Mouse (Mus musculus) CD8-positive naive resting alpha-beta T cell, adult 2 months (primary cell): ENCODE results near the gene Unc5a.

Experiments
- DNase-seq, 2 experiments: peaks; one replicate each; pipeline ENCODE4 v3.0.0; 2022; ENCODE audit warnings: low read depth in 2 of 2, low spot score in 2 of 2

Gene Unc5a

GRCm38 (mm10) chr13:54948531-54949493 is at the start of gene Unc5a:
Unc5a (plus strand) TSS chr13:54949411.
- DNase-seq, result no peak

GRCm38 (mm10) chr13:54912053-54912452 is 37.2 kb upstream of the Unc5a start:
- no peak for DNase-seq

- no peak for DNase-seq
These were observed 36.2 kb upstream of the Unc5a start for GRCm38 (mm10) chr13:54912894-54913621.

- DNase-seq, result no peak
These were observed 32.6 kb upstream of the Unc5a start for GRCm38 (mm10) chr13:54916644-54917043.

GRCm38 (mm10) chr13:54918910-54919309 is 30.3 kb upstream of the Unc5a start:
- DNase-seq, result no peak

DNA sequence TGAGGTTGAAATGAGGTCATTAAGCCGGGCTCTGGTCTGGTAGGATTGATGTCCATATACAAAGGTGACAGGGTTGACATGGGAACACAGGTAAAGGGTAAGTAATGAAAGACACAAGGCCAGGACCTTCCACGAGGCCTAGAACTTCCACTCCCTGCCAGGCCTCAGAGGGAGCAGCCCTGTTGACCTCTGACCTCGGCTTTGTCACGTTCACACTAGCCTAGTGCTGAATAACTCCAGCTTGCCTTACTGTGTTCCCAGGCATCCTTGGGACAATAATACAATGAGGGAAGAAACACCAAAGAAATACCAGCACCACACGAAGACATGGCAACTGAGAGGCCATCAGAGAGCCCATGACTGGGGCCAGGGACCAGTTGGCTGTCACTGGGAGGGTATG is 29.5 kb upstream of the Unc5a start:
- no peak for DNase-seq

DNA sequence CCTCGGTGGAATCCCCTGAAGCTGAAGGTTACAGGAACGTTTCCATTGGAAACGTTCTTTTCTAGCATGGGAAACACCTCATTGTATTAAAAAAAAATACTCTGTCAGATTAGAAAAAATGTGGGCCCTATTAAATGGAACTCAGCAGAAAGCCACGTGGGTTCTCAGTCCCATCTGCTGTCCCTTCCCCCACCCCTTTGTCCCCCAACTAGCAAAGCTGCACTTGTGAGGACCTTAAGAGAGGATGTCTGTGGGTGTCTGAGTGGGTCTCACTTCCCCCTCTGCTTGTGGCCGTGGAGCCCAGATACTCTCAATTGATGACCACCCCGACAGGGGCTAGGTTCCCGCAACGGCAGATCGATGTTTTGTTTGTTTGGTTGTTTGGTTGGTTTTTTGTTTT is 27.5 kb upstream of the Unc5a start:
- DNase-seq, result no peak

DNA sequence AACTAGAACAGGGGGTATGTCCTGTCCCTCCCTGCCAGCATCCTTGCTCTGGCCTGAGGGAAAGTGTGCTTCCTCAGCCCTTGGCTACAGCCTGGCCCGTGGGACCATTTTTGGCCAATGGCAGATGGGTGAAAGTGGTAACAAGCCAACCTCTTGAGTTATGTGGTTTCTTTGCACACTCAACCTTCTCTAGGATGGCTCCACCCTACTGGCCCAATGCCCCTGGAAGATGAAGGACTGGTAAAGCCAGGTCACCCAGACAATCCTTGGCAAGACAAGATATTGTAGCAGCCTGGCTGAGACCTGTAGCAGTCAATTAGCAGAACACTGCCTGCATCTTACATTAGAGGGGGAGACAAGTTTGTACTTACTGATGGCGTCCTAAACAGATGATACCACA is 25.5 kb upstream of the Unc5a start:
- no peak for DNase-seq

DNA sequence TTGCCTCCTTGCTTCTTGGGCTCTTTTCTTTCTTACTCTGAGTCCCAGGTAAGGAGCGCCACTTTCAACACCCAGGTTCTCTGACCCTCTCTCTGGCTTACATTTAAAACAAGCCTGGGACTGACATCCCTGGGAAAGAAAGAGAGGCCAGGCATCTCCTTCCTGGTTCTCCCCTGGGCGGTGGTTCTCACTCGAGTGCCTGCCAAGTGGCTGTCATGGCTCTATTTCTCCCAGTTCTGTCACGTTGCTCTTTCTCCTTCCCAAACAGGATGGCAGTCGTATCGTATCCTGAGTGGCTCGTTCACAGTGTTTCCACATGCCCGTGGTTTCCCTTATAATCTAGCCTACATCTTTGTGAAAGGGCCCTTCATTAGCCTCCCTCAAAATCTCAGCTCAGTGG is 23.7 kb upstream of the Unc5a start:
- DNase-seq, result no peak

DNA sequence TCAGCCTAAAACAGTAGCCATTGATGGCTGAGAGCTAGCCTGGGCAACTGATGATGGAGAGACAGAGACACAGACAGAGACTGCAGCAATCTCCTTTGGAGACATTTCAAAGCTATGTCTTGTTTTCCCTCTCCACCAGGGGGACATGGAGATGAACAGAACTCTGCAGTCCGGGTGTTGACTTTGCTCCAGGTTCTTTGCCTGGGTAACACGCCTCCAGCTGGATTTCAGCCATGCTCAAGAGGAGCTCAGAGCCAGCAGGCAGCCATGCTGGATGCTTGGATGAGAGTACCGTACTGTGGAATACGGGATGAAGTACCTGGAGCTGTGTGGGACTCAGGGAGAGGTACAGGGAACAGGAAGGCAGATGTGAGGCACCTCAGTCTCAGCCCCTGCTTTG is 22.6 kb upstream of the Unc5a start:
- no peak for DNase-seq

DNA sequence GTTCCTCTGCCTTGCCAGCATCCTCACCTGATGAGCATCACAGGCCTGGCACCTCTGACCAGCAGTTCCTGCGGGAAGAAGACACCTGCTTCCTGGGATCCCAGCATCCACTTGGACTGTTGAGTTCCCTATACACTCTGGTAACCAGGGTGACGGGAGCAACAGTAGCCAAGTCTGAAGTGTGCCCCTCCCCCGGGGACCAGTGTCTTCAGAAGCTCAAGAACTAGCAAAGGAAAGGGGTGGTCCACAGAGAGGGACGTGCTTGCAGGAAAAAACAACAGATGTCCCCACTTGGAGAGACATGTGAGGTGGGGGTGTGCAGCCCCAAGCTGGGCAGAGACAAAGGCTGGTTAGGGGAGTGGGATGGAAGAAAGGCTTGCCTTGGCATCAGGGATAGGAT is 19.1 kb upstream of the Unc5a start:
- DNase-seq, result no peak

DNA sequence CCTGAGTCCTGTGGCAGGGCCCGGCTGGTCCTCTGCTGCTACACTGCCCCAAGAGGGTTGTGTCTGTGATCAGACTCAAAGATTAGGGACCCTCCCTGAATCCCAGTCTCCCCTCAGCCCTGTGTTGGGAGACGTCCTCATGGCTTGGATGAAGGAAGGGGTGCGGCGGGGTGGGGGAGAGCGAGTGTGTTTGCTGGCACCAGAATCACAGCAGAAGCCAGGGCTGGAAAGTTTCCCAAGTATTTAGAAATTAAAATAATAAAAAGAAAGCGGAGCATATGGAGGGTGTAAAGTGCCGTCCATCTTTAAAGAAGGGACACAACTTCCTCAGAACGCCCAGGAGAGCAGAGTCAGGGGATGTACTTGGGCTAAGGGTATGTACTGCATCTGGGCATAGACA is 14.3 kb upstream of the Unc5a start:
- DNase-seq, result no peak

GRCm38 (mm10) chr13:54936173-54936572 is 13.0 kb upstream of the Unc5a start:
- no peak for DNase-seq

- no peak for DNase-seq
These were observed 11.3 kb upstream of the Unc5a start for GRCm38 (mm10) chr13:54937885-54938284.

DNA sequence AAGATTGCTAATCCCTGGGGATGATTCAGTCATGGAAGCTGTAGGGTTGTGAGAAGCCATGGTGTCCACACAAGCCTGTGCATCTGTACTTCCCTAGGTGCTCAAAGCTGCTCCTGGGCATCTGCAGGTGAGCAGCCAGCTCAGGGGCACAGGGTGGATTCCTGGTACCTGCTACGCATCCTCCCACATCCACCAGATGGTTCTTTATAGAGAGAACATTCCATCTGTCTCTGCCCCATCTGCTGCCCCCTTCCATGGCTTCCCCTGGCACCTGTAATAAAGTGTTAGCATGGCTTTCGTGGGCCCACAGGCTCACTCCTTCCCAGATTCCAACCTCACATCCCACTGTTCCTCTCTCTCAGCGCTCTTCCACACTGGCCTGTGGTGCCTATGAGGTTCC is 10.7 kb upstream of the Unc5a start:
- no peak for DNase-seq

DNA sequence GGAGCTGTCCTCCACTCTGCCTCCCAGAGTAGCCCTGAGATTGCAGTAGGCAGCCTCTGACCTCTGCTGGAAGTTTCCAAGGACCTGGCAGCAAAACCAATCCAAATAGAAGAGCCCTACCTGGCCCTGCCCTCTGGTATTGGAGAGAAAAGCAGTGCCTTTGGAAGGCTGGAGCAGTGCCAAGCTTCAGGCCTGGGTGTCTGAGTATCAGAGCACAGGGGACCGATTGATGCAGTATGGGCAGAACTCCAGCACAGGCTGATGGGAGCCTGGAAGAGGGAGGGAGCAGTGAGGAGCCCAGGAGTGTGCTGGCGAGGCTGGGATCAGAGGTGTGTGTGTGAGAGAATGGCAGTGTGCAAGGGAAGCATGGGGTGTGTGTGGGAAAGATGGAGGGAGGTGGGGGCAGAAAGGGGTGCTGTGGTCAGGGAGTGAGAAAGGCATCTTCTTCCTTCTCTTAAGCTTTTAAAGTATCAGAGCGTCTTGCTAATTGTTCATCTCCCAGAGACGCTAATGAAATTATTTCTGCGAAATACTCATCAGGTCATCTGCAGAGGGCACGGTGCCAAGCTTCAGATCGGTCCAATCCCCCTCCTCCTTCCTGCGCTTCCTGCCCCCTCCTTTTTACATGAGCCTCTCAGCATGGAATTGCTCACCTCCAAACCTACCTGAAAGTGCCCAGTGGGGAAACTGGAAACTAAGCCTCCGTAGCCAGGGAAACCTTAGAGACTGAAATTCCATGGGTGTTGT is 4.6 kb upstream of the Unc5a start:
- no peak for DNase-seq

DNA sequence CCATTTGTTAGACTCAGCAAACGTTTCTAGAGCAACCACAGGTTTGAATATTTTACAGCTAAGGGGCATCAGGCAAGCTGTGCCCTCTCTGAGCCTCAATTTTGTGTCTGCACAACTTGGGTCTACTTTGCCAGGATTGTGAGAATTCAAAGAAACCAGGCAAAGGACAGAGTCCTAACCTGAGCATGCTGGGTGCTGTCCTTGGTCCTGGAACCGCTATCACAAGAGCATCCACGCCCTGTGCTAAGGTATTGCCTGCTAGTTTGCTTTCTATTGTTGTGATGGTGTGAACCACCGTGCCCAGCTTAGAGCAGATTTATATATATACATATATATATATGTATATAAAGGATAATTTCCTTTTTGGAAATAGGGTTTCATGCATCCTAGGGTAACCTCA is 3.9 kb upstream of the Unc5a start:
- DNase-seq, result no peak

GRCm38 (mm10) chr13:54946406-54946805 is 2.8 kb upstream of the Unc5a start:
- DNase-seq, result no peak

GRCm38 (mm10) chr13:54949592-54949991 is 381 bp downstream of the Unc5a start:
- no peak for DNase-seq

- DNase-seq, result no peak
These were observed 920 bp downstream of the Unc5a start for GRCm38 (mm10) chr13:54950131-54950530.

GRCm38 (mm10) chr13:54951166-54951565 is 2.0 kb downstream of the Unc5a start:
- no peak for DNase-seq

DNA sequence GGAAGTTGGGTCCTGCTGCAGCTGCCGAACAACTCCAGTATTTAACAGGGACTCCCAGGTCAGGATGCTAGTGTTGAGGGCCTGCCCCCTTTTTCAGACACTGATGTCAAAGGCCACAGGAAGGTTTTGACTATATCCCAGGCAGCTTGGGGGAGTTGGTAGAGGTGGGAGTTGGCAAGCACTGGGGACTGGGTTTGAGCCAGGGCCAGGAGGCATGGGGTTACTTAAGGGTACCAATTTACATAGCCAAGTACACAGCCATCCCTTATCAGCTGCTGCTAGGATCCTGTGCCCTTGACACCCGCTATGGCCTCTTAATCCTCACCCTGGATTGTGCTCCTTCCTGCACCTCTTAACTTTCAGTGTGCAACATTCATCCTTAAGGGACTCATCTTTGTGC is 5.5 kb downstream of the Unc5a start:
- DNase-seq, result no peak
